Mouse (Mus musculus) Patski (cell line): ENCODE data around the gene Crnkl1. TPM values are rescaled to one million over a fixed set of nuclear protein-coding genes. Genes with fewer than 3 reads are reported as not detected.
A peak's percentile ranks its signal among the peaks of the same experiment; 100 is the strongest.

Experiments used
- ATAC-seq: fragments of 100-300 bp; one replicate; pipeline ENCODE4 v1.8.0; 2021
- CTCF ChIA-PET: fragments of 350-600 bp; sonication (Branson Sonifier 250); formaldehyde crosslinking; loops from one replicate; lab custom pipeline; 2022; ENCODE audit warnings: inconsistent platforms; lab: Charles Lee
- POLR2A ChIA-PET: fragments of 350-600 bp; sonication (Branson Sonifier 250); formaldehyde crosslinking; loops from one replicate; lab custom pipeline; 2022; ENCODE audit warnings: antibody characterized with exemption, inconsistent platforms; lab: Charles Lee
- DNase-seq: peaks from one replicate; pipeline ENCODE4 v3.0.0-alpha.2; 2011; ENCODE audit warnings: low read depth, low spot score
- H3K27me3 ChIP-seq: fragments of 371-371 bp; one replicate; pipeline ENCODE4 v1.5.1; 2021
- CTCF ChIP-seq: fragments of 100-300 bp; IDR thresholded peaks from one replicate; pipeline ENCODE4 v1.5.1; 2021
- in situ Hi-C: fragments of 300-500 bp; cut with MboI; formaldehyde crosslinking; loops from 3 replicates; pipeline ENCODE4 v1.11.1; 2018; ENCODE audit warnings: low pct_unique_long_range_greater_than_20kb, mixed read lengths
- polyA plus RNA-seq: library from polyadenylated mRNA; unstranded; gene quantifications from one replicate; pipeline ENCODE4 v1.2.3, GENCODE M21; 2021

Crnkl1 gene
- polyA plus RNA-seq, 1 experiment from 2014 or later = 26.1 TPM

DNA sequence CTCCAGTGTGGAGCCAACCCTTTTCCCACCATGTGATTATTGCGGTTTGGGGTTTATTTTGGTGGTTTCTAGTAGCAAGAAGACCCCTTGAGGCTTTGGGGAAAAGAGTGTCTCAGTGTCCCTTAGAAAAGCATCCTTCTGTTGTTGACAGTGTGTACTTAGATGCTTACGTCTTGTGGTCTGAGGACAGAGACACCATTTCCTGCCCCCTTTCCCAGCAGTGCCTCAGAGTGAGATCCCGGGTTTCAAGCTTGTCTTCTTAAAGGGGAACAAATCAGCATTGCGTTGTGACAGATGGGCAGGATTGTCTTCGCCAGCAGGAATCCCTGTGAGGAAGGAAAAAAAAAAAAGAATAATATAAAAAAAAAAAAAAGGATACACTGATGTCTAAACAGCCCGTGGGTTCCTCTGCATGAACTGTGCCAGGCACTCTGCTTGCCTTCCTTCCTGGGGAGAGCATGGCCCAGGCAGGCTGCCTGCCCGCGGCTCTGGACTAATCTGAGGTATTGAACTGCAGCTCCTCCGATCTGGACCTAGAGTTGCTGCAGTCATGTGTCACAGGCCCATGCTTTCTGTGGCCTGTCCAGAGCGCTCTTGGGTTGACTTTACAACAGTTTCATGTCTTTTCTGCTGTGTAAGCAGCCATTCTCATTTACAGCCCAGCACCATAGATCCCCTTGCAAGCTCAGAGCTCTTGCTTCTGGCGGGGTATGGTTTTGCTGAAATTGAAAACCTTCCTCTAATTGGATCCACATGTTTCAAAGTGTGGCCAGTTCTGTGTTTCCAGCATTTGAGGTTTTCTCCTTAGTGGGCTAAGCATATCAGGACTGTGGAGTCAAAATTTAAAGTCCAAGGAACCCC lies 53.7 kb downstream of the Crnkl1 start:
- CTCF ChIA-PET = interaction anchor here (1.0 to 2.0 kb wide), 5 partner anchors 10 to 181 kb away, joined by 3 to 6 read pairs (median 5); no protein-coding TSS in a partner anchor
- TF ChIP-seq CTCF = no peak
- in situ Hi-C loops = no loop called here
- no peaks in the 10 kb centered on the region for H3K27me3 ChIP-seq
- ATAC-seq (no peak), DNase-seq (no peak)
- POLR2A ChIA-PET = interaction anchor here (0.6 to 1.1 kb wide), 4 partner anchors 11 to 201 kb away, joined by 3 to 4 read pairs (median 4); no protein-coding TSS in a partner anchor

GRCm38 (mm10) chr2:145877191-145877590 lies 57.6 kb downstream of the Crnkl1 start:
- in situ Hi-C loops = no loop called here
- POLR2A ChIA-PET = interaction anchor here (0.5 to 0.6 kb wide), 2 partner anchors 157 to 395 kb away, joined by 3 read pairs; no protein-coding TSS in a partner anchor
- no peak for ATAC-seq
- DNase-seq = no peak
- CTCF ChIA-PET = no interaction called here
- H3K27me3 ChIP-seq = no peaks in the 10 kb centered on the region
- TF ChIP-seq CTCF = no peak

DNA sequence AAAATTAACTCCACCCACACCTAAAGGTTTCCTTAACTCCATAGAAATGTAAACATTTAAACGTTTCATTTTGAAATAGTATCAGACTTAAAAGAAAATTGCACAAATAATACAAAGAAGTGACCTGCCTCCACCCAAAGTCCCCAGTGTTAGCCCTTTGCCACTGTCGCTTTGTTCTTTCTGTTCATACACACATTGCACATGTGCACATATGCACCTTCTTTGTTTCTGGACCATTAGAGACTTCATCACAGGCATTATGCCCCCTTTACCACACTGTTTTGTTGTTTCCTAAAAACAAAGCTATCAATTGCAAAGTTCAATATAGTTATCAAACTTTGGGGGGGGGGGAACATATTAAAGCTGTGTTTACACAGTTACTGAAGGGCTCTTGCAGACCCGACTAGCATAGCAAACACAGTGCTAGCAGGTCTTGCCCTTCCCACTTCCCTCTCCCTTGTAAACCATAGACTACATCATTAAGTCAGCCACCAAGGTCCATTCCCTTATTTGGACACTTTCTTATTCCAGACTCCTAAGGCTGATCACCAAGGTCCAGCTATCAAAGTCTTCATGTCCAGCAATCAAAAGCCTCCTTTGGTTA lies 59.8 kb downstream of the Crnkl1 start:
- no peak for DNase-seq
- no peak for ATAC-seq
- in situ Hi-C loops = no loop called here
- no peak for TF ChIP-seq CTCF
- H3K27me3 ChIP-seq = no peaks in the 10 kb centered on the region
- CTCF ChIA-PET = interaction anchor here (1.4 to 1.5 kb wide), 2 partner anchors 11 to 27 kb away, joined by 3 to 5 read pairs; partner anchors contain the start of gene Naa20
- POLR2A ChIA-PET = interaction anchor here (0.6 kb wide), 1 partner anchor 80 kb away, joined by 3 read pairs; no protein-coding TSS in a partner anchor

- in situ Hi-C loops = no loop called here
- POLR2A ChIA-PET = no interaction called here
- ATAC-seq = no peak
- DNase-seq = no peak
- no peak for TF ChIP-seq CTCF
- CTCF ChIA-PET = interaction anchor here (1.5 kb wide), 1 partner anchor 12 kb away, joined by 3 read pairs; no protein-coding TSS in a partner anchor
- H3K27me3 ChIP-seq = no peaks in the 10 kb centered on the region
Observed at GRCm38 (mm10) chr2:145873953-145874352, 60.9 kb downstream of the Crnkl1 start.

- no peak for TF ChIP-seq CTCF
- CTCF ChIA-PET = no interaction called here
- DNase-seq (no peak), ATAC-seq (peak; percentile 44)
- H3K27me3 ChIP-seq = no peaks in the 10 kb centered on the region
- POLR2A ChIA-PET = no interaction called here
- in situ Hi-C loops = no loop called here
Observed at GRCm38 (mm10) chr2:145872099-145872498, 62.7 kb downstream of the Crnkl1 start.

- ChIA-PET CTCF (interaction anchor here (1.0 kb wide), 1 partner anchor 9 kb away, joined by 3 read pairs; no protein-coding TSS in a partner anchor), POLR2A (no interaction called here)
- in situ Hi-C loops = no loop called here
- ATAC-seq = no peak
- no peak for DNase-seq
- no peaks in the 10 kb centered on the region for H3K27me3 ChIP-seq
- TF ChIP-seq CTCF = no peak
Observed at GRCm38 (mm10) chr2:145871308-145871707, 63.5 kb downstream of the Crnkl1 start.

Other genes starting within 250 kb of the Crnkl1 start
- 85.8 TPM for gene Naa20, start 32.9 kb downstream of the Crnkl1 start, polyA plus RNA-seq
- gene Cfap61, start 230 bp downstream of the Crnkl1 start, polyA plus RNA-seq = 0.64 TPM